Mouse (Mus musculus) forelimb bud, embryonic 11.5 days (tissue): ENCODE measurements around the gene Tma7.

Source experiments
- DNase-seq: peaks from one replicate; pipeline ENCODE4 v3.0.0-alpha.2; 2012; ENCODE audit warnings: low read depth, low spot score

The Tma7 gene

DNA sequence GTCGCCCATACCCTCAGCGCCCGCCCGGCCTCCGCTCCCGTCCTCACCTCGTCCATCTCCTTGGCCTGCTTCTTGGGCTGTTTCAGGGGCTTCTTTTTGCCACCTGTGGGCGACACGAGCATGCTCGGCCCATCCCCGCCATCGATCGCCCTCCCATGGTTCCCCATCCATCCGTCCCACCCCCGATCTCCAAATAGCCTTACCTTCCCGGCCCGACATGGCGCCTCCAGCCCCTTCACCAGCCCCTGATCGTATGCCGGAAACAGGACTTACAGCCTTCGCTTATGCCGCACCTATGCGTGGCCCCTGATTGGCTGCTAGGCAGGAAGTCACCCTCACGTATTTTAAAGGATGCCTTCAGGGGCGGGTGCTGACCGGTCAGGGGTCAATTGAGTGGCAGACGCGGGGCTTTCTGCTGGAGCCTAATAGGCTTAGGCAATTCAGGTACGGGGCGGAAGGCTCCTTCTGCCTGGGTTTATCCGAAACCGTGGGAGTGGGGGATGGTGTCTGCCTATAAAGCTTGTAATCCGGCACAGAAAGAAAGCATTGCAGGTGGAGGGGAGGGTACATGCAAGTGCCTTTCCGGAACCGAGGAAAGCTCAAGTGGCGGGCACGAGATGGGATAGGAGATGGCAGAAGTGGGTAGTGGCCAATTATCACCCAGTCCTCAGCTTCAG lies at the start of gene Tma7, which contains the start of gene Ccdc51:
Tma7 (minus strand) TSS at position 464 of the 677 bp plus-strand sequence.
Ccdc51 (plus strand) TSS at position 370 of the 677 bp plus-strand sequence.
- DNase-seq = peak; percentile 88

GRCm38 (mm10) chr9:109130076-109130475 lies 47.7 kb upstream of the Tma7 start:
- no peak for DNase-seq

- no peak for DNase-seq
These were observed 45.8 kb upstream of the Tma7 start for GRCm38 (mm10) chr9:109128211-109128610.

- no peak for DNase-seq
These were observed 44.7 kb upstream of the Tma7 start for GRCm38 (mm10) chr9:109127076-109127475.

DNA sequence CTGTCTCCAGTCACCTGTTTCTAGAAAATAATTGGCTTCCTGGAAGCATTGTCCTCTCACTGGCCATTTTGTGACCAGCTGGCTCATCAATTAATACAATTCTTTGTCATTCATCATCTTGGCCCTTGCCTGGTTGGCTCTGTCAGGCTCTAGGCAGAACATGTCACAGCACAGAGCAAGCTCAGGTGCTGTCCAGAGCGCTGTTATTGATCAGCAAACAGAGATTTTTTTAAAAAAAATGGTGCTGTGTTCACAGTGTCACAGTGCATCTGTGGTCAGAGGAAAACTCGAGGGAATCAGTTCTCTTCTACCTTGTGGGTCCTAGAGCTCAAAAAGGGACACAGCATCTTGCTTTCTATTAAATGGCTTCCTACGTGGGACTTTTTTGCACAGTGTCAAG lies 43.1 kb upstream of the Tma7 start:
- DNase-seq = no peak

DNA sequence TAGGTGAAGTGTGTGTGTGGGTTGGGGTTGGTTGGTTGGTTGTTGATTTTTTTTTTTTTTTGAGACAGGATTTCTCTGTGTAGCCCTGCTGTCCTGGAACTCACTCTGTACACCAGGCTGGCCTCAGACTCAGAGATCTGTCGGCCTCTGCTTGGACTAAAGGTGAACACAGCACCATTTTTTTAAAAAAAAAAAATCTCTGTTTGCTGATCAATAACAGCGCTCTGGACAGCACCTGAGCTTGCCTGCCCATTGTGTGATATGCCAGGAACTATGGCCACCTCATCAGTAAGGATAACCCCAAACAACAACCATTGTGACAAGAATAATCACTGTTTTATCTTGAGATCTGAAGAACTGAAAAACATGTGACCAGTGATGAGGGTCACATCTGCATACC lies 42.7 kb upstream of the Tma7 start:
- no peak for DNase-seq

- no peak for DNase-seq
These were observed 41.8 kb upstream of the Tma7 start for GRCm38 (mm10) chr9:109124164-109124563.

DNA sequence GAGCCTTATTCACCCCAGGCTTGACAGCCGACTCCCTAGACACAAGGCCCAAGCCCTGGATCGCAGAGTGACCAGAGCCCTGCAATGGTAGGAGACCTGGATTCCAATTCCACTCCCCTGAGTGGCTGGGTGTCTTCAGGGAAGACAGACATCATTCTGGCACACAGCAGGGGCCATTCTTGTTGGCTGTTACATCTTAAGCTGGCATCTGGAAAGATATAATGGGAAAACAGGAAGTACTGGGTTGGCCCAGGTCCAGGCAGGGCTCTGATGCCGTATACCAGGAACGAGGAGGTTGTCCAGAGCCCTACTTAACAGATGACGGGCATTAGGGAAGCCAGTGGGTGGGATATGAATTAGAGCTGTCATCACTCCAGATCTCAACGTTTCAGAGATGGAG lies 40.9 kb upstream of the Tma7 start:
- no peak for DNase-seq

GRCm38 (mm10) chr9:109122553-109123085 lies 40.2 kb upstream of the Tma7 start:
- DNase-seq = peak; percentile 62

GRCm38 (mm10) chr9:109120956-109121355 lies 38.6 kb upstream of the Tma7 start:
- no peak for DNase-seq

DNA sequence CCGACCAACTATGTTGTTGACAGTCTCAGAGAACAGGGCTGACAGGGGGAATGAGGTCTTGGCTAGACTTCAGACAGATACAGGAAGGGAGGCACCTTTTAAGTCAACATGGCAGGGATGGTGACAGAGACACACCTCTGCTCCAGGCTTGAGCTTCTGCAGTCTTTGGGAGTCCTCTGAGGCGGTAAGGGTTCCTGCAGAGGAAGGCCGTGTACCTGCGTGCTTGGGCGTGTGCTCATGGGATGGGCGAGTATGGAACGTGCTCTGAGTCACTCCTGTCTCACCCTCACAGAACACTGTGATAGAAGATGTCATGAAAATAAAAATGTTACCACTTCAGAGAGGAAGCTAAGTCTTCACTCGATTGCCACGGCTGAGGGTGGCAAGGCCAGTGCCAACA lies 37.2 kb upstream of the Tma7 start:
- no peak for DNase-seq

- DNase-seq = no peak
These were observed 35.7 kb upstream of the Tma7 start for GRCm38 (mm10) chr9:109118106-109118505.

- no peak for DNase-seq
These were observed 33.8 kb upstream of the Tma7 start for GRCm38 (mm10) chr9:109116205-109116604.

DNA sequence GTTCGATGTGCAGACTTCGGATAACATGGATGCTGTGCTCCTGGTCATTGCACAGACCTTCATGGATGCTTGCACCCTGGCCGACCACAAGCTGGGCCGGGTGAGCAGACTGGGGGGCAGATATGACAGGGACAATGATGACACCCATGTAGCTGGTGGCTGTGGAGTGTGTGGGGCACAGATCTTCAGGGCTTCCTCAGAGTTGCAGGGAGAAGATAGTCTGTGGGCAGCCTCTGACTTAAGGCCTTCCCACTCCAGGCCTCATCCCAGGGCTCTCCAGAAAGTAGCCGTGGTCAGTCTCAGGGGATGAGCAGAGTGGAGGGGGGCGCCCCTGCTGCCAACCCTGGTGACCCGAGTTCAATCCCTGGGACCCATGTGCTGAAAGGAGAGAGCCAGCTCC lies 32.5 kb upstream of the Tma7 start:
- no peak for DNase-seq

DNA sequence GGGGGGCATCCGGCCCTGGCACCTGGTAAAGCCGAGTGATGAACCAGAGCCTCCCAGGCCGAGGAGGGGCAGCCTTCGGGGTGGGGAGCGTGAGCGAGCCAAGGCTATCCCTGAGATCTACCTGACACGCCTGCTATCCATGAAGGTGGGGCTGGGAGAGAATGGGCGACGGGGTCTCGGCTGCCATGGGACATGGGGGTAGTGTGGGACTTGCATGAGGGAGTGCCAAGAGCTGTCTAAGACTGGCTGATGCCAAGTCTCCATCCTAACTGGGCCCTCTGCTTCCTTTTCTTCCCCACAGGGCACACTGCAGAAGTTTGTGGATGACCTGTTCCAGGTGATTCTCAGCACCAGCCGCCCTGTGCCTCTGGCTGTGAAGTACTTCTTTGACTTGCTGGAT lies 31.9 kb upstream of the Tma7 start:
- no peak for DNase-seq

DNA sequence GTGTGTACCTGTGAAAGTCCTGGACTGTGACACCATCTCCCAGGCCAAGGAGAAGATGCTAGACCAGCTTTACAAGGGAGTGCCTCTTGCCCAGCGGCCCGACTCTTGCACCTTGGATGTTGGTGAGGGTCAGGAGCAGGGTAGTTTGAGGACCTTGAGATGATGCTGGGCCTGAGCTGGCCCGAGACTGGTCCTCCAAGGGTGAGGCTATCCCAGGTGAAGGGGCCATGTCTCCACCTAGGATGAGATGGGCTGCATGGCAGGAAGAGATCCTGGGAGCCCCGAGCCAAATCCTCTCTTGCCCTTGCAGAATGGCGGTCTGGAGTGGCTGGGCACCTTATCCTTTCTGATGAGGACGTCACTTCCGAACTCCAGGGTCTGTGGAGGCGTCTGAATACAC lies 30.9 kb upstream of the Tma7 start:
- no peak for DNase-seq

DNA sequence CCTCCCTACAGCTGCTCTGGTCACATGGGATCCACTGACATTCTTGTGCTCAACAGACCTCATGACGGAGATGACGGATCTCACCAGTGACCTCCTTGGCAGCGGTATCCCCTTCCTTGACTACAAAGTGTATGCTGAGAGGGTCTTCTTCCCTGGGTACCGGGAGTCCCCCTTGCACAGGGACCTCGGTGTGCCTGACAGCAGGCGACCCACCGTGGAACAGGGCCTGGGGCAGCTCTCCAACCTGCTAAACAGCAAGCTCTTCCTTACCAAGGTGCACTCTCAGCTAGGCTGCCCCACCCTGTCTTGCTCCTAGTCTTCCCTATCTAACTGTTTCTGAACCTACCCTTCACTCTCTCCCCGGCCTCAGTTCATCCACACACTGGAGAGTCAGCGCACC lies 29.2 kb upstream of the Tma7 start:
- DNase-seq = no peak

DNA sequence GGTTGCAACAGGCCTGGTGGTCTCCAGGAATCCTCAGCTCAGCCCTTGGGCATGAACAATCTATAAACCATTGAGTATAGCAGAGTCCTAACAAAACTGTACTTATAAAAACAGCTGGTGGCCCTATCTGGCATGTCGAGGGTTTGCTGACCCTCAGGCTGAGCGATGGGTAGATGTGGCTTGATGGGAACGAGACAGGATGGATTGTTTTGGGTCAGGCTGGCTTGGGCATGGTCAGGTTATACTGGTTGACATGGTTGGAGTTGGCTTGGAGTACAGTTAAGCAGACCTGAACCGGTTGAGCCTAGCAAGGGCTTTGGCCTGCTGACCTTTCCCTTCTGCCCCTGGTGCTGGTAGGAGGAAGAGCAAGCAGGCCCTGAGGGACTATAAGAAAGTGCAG lies 28.7 kb upstream of the Tma7 start:
- DNase-seq = no peak

- no peak for DNase-seq
These were observed 27.9 kb upstream of the Tma7 start for GRCm38 (mm10) chr9:109110240-109110639.

GRCm38 (mm10) chr9:109107341-109107740 lies 25.0 kb upstream of the Tma7 start:
- DNase-seq = peak; percentile 43

DNA sequence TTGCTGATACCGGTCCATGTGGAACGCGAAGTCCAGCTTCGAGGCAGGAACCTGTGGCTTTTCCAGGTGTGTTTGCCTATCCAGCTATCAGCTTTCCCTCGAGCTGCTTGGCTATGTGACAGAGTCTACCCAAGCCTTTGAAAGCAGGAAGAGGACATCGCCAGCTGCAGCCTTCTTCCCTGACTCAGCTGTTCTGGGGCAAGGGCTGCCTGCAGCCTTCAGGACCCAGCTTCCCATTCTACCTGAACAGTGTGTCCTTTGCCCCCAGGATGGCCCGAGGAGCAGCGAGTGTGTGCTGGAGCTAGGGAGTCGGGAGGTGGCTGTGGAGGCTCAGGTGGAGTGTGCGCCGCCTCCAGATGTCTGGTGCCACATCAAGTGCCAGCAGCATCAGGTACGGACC lies 23.3 kb upstream of the Tma7 start:
- no peak for DNase-seq

DNA sequence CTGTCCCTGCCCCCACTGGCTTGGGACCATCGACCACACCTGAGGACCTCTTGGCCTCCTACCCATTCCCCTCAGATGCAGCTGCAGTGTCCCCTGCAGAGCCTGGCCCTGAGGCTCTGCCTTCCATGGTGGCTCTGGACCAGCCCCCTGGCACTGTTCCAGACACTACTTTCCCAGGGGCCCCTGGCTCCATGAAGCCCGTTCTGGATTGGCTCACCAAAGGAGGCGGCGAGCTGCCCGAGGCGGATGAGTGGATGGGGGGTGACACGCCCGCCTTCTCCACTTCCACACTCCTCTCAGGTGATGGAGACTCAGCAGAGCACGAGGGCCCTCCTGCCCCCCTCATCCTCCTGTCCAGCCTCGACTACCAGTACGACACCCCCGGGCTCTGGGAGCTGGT lies 22.6 kb upstream of the Tma7 start:
- no peak for DNase-seq

GRCm38 (mm10) chr9:109104083-109104482 lies 21.7 kb upstream of the Tma7 start:
- no peak for DNase-seq

DNA sequence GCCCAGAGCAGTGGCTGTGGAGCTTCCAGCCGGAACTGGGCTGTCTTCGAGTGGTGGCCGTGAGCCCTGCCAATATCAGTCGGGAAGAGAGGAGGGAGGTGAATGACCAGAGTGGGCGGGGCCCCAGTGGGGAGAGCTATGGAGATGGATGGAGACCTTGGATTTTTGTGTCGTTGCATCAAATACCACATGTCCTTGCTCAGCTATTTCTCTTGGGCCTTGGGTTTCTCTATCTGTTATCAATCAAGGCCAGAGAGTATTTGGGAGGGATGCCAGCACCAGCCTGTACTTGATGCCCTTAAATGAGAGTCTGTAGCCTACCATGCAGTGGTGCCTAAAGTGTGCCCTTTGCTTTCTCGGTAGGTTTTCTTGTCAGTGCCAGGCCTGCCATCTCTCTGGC lies 20.9 kb upstream of the Tma7 start:
- DNase-seq = no peak
